Mouse (Mus musculus): ENCODE measurements around the gene Pou2f2.

Pou2f2 gene

DNA sequence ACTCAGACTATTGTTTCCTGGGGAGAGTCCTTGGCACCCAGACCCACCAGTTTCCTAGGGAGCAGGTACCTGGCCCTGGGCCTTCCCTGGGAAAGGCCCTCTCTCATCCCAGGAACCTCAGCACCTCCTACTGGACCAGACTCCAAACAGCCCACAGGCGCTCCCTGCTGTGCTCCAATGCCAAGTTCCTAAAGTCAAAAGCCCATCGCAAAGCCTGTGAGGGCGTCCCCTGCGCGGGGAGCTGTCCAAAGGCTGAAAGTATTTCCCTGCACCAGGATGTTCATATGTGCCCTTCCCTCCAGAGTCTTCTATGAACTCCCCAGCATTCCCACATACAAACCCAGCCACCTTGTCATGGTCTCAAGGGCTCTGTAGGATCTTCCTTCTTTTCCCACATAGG is 37.8 kb downstream of the Pou2f2 start:
- DNase-seq, result peak; percentile 63

DNA sequence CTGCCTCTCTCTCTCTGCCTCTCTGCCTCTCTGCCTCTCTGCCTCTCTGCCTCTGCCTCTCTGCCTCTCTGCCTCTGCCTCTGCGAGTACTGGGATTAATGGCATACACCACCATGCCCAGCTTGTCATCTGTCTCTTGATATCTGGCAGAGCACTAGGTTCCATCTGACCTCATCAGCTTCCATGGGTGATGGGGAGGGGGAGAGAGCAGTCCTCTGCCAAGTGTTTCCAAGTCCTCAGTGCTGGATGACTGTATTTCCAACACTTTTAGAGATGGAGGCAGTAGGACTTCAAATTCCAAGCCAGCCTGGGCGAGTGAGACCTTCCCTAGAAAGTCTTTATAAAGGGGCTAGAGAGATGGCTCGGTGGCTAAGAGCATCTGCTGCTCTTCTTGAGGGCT is 42.0 kb downstream of the Pou2f2 start:
- no peak for DNase-seq

DNA sequence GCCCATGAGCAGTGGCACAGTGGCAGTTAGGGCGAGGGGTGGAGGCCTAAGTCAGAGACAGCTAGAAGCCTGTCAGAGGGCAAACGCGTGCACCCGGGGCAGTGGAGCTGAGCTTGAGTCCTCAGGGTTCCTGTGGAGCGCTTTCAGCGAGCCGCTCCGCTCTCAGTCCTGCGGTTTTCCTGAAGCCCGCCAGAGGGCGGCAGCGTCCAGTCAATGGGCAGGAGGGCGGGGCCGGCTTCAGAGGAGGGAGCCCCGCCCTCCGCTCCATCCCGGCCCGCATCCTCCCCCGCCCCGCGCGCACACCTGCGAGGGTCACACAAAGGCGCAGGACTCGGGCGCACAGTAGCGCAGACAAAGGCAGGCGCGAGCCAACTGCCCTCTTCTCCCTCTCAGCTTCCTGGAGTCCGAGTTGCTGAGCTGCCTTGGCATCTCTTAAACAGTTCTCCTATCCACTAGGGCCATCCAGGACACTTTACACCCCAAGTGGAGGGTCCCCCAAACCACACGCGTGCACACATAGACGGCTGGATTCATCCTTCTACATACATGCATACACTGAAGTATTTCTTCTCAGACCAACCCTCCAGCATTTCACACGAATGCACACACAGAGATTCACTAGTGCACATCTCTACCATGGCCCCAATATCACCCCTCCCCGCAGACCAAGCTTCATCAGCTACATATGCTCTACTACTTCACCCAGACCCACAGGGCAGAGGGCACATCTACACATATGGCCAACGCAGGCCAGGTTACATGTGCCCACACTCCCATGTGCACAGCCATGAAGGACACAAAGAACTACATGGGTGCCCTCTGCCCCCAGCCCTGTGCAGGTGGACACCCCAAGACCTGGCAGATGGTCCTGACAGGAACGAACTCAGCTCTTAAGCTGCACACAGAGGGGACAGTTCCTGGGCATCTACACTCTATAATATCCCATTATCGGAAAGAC is 46.2 kb downstream of the Pou2f2 start:
- peak; percentile 81 for DNase-seq

DNA sequence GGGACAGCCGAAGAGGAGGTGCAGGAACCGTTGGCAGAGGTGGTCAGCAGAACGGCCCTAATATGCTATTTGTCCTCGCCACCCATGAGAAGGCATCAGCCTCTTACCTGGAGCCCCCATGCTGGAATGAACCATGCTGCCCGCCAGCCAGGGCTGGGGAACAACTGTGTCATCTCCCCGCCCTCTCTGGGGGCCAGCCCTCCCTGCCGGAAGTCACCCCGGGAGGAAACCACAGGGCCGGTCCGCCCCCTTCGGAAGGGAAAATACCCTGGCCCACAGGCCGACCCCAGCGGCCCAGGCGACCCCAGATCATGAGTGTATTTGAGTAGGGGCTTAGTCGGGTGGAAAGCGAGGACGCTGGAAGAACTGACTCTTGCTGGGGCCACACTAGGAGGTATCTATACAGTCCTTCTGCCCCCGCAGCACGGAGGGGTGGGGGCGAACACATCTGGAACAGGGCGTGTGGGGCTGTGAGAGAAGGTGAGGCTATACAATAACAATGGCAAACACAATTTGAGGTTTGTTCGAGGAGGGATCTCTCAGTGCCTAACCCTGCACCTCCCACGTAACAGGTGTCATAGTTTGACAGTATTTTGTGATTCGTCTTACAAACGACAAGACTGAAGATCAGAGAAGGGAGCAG is 47.1 kb downstream of the Pou2f2 start:
- peak; percentile 44 for DNase-seq

DNA sequence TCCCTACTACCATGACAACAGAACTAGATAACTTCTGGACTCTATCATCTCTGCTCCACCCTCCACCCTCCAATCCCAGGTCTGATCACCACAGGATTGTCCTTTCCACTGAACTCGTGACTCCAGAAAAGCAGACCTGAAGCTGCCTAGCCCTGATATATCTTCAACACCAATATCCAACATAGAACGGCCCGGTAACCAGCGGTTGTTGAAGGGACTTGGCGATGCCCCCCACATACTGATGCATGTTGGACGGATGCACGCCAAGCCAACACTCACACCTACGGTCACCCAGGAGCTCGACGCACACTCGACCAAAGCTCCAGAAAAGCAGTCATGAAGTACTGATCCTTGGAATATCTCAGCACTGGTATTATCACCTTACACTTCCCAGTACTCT is 48.3 kb downstream of the Pou2f2 start:
- no peak for DNase-seq

DNA sequence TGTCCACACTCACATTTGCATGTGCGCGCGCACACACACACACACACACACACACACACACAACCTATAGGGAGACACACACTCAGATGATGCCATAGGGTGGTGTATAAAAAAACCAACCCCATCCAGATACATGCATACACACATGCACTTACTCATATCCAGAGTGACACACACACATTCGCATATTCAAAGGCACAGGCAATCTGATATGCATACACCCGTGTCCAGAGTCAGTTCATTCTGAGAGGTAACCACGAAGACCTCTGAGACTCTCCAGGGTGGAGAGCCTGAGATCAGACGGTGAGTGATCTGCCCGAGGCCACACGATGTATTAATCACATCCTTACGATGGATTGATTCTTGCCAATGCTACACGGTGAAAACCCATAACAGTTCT is 49.0 kb downstream of the Pou2f2 start:
- no peak for DNase-seq

DNA sequence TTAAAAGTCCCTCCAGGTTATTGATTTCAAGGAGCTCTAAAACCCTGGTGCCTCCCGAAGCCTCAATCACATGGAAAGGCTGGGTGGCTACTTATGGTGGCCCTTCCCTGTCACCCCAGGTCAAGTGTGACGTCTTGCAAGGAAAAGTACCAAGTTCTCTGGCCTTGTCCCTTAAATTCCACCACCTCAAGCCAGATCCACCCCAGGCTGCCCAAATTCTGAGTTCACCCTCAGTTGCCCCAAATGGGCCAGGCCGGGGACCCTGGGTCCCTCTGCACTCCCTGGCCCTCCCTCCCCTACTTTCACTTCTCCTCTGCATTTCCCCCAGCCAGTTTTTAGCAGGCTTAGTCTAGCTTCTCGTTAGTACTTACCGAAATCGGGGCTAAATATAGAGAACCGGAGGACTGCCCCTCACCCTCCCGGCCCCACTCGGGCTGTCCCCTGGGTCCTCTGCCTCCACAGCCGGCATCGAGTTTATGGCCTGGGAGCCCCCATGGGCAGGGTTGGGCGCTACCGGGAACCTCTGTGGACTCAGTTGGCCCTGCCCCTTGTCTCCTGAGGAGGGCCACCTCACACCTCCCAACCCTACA is 50.0 kb downstream of the Pou2f2 start:
- DNase-seq, result no peak

DNA sequence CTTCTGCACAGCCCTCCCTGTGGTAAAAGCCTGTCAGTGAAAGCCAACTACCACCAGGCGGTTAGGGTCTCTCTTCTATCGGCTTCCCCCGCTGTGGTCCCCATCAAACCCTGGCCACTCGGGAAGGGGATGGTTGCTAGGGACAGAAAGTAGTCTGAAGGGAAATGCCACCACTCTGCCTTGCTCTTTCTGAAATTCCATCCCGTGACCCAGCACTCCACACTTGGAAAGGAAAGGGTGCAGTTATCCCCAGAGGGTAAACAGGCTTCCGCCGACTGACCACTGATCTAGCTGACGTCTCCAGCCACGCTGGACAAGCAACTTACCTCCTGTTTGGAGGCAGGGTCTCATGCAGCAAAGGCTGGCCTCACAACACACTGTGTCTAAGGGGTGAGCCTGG is 51.6 kb downstream of the Pou2f2 start:
- no peak for DNase-seq

DNA sequence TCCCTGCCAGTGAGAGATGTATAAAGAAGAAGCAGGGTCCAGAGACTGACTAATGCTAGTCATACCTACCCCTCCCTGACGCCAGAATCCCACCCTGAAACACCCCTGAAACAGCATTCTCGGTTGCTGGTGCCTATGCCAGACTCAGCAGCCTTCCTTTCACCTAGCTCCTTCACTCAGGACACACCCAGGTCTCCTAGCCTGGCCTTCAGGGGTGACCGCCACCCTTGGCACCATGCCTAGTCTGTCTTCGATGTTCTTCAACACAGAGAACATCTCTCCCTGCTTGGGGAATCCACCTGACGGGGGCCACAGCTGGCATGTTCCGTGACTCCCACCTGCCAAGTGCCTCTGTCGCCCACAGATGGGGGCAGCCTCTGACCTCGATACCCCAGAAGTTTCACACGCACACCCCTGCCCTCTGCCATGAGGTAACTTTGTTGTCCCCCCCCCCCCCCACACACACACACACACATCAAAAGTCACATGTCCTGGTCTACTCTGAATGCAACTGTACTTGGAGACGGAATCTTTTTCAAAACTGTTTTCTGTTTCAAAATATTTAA is 53.7 kb downstream of the Pou2f2 start:
- no peak for DNase-seq

DNA sequence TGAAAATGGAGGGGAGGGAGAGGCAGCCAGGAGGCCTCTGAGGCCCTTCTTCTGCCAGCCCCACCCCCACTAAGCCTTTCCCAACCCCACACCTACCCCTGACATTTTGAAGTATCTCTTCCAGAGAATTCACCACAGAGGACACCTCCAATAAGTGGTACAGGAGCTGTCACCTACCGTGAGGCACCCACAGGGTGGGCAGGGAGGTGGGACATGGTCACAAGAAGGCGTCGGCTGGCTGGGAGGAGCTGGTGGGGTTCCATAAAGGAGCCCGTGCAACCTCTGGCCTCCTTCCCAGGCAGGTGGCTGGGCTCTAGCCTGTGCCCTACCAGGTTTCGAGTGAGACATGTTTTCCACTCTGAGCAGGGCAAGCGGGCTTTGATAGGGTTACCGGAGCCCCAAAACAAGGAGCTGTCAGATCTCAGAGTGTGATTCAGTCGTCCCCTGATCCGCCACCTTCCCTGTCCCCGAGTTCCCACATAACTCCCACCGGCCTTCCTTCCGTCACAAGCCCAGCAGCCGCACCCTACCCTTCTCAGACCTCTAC is 58.2 kb downstream of the Pou2f2 start:
- no peak for DNase-seq

DNA sequence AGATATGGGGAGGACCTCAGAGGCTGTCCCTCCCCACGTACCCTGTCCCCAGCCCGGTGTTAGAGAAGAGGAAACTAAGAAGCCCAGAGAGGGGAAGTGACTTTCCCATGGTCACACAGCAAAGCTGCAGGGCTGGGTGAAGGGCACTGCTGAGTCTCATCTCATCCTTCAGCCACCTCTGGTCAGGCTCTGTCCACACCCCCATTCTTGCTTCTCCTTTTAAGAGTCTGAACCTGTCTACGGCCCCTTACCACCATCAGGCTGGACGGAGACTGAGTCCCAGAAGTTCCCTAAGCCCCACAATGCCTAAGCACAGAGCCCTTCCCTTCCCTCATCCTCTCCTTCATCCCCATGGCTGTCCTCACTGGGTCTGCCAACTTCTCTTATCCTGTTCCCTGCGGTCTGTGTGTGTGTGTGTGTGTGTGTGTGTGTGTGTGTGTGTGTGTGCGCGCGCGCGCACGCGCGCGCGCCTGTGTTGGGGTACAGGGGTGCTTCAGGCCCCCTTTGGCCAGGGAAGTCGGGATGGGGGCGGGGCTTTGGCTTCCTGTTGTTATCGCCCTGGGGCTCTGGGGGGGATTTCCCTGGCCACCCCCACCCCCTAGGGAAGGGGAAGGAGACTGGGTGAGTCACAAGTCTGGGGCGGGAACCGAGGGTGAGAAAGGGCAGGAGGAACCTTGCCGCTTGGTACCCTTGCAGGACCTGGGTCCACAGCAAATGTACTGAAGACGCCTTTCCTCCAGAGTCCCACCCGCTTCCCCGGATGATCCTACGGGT is 59.3 kb downstream of the Pou2f2 start:
- peak; percentile 55 for DNase-seq

DNA sequence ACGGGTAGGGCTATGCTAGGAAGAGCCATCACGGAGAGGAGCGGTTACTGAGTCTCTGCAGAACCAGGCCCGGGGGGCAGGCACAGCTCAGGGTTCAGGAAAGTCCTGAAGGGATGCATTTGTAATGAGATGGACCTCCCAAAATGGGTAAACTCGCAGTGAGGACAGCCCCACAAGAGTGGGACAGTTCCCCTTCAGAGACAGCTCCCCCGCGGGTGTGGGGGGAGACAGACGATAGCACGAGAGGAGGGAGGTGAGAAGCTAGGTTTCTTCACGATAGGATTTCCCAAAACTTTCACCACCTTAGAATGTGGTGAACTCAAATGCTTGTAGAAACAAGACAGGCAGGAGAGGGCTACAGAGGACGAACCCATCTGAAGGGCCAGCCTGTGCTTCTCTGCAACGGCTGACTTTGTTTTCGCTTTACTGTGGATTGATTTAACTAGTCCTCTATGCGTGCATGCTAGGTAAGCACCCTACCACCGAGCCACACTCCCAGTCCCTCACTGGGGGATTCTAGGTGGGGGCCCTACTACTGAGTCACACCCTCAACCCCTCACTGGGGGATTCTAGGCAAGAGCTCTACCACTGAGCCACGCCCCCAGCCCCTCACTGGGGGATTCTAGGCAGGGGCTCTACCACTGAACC is 66.4 kb downstream of the Pou2f2 start:
- no peak for DNase-seq

DNA sequence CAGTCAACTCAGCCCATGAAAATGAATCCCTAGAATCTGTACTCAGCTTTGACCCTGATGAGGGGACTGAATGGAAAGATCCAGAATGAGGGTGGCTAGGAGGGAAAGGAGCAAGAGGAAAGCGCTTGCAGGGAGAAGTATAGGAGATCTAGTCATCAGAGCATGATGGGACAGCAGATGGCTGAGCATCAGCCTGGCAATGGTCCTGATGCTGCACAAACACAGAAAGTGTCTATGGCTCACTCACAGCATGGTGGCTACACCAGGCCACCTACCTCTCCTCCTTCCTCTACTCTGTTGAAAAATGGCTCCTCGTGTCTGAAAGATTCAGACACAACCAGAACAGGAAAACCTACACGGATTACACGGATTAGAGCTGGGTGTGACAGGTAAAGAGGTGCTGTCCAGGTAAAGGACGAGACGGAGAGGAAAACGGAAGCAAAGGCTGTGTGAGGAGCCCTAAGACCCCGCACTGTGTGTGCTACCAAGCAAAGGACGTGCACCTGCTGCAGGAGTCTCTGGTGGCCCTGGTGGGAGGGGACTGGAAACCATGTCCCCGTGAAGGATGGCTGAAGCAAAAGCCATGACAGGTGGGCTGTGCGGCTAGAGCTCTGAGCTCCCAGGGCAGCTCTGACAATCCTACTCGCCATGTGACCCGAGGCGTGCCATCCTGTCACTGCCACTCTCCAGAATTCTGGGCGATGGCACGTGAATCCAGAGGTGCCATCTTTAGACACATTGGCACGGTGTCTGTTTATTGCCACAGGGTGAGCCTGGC is 67.2 kb downstream of the Pou2f2 start:
- no peak for DNase-seq

DNA sequence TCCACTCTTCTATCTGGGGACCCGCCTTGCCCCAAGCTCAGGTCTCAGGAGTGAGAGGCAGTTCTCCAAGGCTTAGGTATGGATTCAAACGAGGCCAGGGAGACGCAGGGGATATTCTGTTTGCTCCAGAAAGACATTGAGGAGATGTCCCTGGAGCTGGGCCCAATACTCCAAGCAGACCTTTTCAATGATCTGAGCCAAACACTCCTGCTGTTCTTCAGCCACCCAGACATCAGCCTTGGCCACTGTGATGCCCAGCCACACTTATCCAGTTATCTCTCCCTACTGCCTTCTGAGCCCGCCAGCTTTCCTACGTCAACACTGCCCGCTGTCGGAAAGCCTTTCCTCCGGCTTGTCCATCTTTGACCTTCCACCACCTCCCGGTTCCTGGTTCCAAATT is 69.2 kb downstream of the Pou2f2 start:
- no peak for DNase-seq

DNA sequence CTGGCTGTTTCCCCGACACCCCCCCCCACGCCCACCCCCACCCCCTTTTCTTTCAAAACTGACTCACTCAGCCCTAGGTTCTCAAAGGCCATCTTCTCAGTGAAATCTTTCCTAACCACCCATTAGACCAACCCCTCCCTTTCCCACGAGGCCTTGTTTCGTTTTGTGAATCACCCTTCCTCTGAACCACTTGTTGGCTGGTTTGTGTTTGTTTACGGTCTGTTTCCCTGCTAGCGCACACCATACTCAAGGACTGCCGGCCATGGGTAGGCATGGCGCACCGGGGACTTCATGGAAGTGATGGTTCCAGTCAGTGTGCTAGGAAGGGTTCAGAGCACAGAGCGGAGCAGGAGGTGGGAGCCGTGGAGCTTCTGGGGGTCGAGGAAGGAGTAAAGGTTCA is 70.2 kb downstream of the Pou2f2 start:
- DNase-seq, result no peak

DNA sequence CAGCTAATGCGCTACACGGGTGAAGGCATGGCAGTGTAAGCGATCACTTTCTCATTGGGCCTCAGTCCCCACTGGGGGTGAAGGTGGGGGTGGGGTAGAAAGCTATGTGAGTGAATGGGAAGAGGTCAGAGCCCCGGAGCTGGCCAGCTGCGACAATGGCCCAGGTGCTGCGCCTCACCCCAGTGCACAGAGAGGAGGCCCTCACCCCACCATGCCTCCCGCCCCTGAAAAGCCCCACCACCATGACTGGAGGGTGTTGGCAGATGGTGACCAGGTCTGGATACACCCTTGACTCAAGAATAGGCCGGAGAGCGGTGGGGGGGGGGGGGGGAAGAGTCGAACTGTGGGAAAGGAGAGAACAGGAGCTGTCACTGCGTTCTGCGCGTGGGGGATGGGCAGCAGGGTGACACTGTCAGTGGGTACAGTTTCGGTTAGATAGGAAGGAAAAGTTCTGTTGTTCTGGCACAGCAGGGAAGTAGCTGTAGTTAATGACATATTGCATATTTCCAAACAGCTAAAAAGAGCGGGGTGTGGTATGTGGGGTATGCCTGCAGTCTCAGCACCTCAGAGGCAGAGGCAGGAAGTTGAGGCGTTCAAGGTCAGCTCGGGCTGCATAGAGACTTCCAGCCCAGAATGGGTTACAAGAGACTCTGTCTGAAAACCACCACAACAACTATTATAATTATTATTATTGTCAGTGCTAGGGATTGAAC is 72.6 kb downstream of the Pou2f2 start:
- DNase-seq, result peak; percentile 29

DNA sequence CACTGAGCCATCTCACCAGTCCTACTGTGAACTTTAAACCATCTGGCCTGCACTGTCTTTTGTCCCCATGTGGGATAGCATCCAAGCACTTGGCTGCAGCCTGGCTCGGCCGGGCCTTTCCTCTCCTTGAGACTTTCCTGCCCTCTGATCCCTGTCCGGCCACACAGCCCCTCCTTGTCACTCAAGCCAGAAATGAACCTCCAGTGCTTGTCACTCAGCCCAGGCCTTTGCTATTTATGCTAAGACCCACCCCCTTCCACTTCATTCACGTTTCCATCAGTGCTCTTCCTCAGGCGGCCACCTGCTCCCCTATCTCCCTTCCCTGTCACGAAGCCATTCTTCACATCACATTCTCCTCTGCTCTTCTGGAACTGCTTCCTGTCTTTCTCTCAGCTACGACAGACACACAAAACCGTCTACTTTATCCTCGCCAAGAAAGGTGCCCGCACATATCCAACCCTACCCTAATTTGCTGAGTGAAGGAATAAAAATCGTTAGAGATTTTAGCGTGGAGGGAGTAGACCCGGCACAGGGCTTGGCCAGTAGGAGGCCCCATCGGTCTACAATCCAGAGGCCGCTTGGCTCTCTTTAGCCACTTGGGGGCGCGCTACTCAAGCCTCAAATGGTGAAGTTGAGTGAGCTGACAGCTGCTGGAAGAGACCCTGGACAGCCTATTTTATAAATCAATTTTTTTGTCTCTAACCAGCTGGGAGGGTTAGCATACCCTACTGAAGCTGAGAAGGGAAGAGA is 73.9 kb downstream of the Pou2f2 start:
- peak; percentile 80 for DNase-seq

DNA sequence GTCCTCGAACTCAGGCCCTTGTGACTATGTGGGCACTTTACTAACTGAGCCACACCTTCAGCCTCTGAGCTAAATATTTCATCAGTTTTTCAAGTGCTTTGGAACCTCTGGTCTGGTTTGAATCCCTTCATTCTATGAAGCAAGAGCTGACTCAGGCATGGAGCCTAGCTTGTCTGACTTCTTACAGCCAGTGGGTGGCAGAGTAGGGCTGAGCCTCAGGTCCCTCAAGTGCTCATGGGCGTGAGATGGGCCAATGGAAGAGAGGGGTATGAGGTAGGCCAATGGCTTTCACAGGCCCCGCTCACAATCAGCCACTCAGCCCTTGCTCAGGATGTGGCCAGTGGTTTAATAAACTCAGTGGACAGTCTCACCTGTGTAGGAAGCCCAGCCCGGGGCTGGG is 79.9 kb downstream of the Pou2f2 start:
- DNase-seq, result no peak

DNA sequence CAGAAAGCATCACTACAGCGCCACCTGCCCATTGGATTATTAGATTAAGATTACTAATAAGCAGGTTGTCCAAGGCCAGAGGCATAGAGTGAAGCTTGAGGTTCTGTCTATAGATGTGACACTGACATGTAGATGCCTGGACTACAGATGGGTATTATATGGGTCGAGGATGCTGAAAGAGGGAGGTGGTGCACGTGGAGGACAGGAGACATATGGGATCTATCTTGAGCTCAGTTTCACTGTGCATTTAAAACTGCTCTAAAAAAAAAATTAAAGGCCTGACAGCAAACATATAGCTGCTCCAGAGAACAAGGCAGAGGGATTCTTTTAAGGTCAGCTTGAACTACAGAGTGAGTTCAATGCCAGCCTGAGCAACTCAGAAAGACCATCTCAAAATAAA is 81.4 kb downstream of the Pou2f2 start:
- DNase-seq, result no peak

DNA sequence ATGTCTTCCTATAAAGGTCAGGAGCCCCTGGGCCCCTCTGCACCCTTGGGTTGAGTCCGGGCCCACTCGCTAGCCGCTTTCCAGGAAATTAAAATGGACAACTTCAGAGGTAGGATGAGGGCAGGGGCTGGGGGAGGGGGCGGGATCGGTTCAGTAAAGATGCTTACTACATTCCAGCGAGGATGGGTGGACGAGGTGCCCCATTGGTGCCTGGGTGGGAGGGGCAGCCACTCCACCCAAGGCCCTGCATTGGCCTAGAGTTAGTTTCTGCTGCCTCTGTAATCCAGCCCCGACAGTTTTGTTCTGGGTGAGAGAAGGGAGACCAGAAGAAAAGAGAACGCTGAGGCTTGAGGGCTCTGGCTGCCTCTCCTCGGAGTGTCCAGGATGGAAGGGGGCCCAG is 89.7 kb downstream of the Pou2f2 start:
- DNase-seq, result no peak
